Mouse (Mus musculus): Measurements from ENCODE around the gene Ccdc6. TPM values are rescaled to one million over a fixed set of nuclear protein-coding genes. Genes with fewer than 3 reads are reported as not detected.

Gene Ccdc6
- total and polyA plus RNA-seq, 3 experiments: 25.4 to 143 (median 42.0) TPM

- Histone ChIP-seq H3K27me3 (ENCODE audit: control insufficient read depth in 1 of 2, insufficient read depth in 2 of 2, low read length in 2 of 2) (no peaks in the 10 kb centered on the region), H3K9ac (ENCODE audit: control insufficient read depth, low read depth, low read length, poor library complexity, severe bottlenecking) (no peak overlapping the region), H3K36me3 (ENCODE audit: control insufficient read depth in 1 of 2, insufficient read depth in 2 of 2, low read length in 2 of 2) (peaks cover 0 to 7% of the 10 kb centered on the region in 2 experiments; a peak in 2 of 4 replicates), H3K4me1 (ENCODE audit: control insufficient read depth in 1 of 2, insufficient read depth in 2 of 2, low read length in 2 of 2) (peaks cover 0 to 3% of the 10 kb centered on the region in 2 experiments; a peak in 1 of 4 replicates), H3K27ac (ENCODE audit: control insufficient read depth, low read depth, low read length) (no peak overlapping the region), H3K9me3 (replicated peaks; ENCODE audit: insufficient read depth, low read length) (no peaks in the 10 kb centered on the region; the same call in 1 of the 2 replicates), H3K4me3 (ENCODE audit: control insufficient read depth in 1 of 2, insufficient read depth in 1 of 2, low read depth in 2 of 2, low read length in 2 of 2) (no peak overlapping the region), H3K79me2 (ENCODE audit: control insufficient read depth, insufficient read depth, low read length, poor library complexity) (no peaks in the 10 kb centered on the region)
- TF ChIP-seq RAD21 (IDR thresholded peaks at IDR 0.05; ENCODE audit: low read depth, low read length): no peak
- TF ChIP-seq HCFC1 (IDR thresholded peaks at IDR 0.05; ENCODE audit: low read depth, low read length): no peak
- no peak for TF ChIP-seq ETS1 (IDR thresholded peaks at IDR 0.05; ENCODE audit: low read depth, low read length)
- TF ChIP-seq SIN3A (IDR thresholded peaks at IDR 0.05; ENCODE audit: low read length): no peak
- TF ChIP-seq USF1 (IDR thresholded peaks at IDR 0.05; ENCODE audit: low read depth, low read length): no peak
- no peak for TF ChIP-seq POLR2A (IDR thresholded peaks at IDR 0.05; ENCODE audit: control insufficient read depth in 1 of 2, insufficient read depth in 1 of 2, low read depth in 1 of 2, low read length in 2 of 2, poor library complexity in 1 of 2)
- no peak for TF ChIP-seq KAT2A (conservative IDR thresholded peaks at IDR 0.05; ENCODE audit: low read depth, low read length)
- TF ChIP-seq MAFK (IDR thresholded peaks at IDR 0.05; ENCODE audit: borderline replicate concordance, low read depth, low read length): no peak
- TF ChIP-seq MEF2A (IDR thresholded peaks at IDR 0.05; ENCODE audit: extremely low read depth, insufficient replicate concordance, low read depth, low read length, poor library complexity, severe bottlenecking): no peak
- TF ChIP-seq ZMIZ1 (IDR thresholded peaks at IDR 0.05; ENCODE audit: low read depth, low read length): no peak
- no peak for TF ChIP-seq UBTF (IDR thresholded peaks at IDR 0.05; ENCODE audit: borderline replicate concordance, insufficient read depth, low read depth, low read length)
- no peak for TF ChIP-seq POLR2AphosphoS2 (IDR thresholded peaks at IDR 0.05; ENCODE audit: low read length)
- no peak for TF ChIP-seq MYB (IDR thresholded peaks at IDR 0.05; ENCODE audit: low read depth, low read length)
- DNase-seq (ENCODE audit: low read depth, low spot score): no peak
Measured at GRCm38 (mm10) chr10:70081564-70082175, 15.3 kb upstream of the Ccdc6 start.

GRCm38 (mm10) chr10:70083241-70083640 lies 13.7 kb upstream of the Ccdc6 start:
- no peak for DNase-seq (ENCODE audit: low read depth, low spot score)
- Histone ChIP-seq H3K27ac (ENCODE audit: control insufficient read depth, low read depth, low read length) (no peak overlapping the region), H3K9me3 (replicated peaks; ENCODE audit: insufficient read depth, low read length) (no peaks in the 10 kb centered on the region; the same call in 1 of the 2 replicates), H3K27me3 (ENCODE audit: control insufficient read depth in 1 of 2, insufficient read depth in 2 of 2, low read length in 2 of 2) (no peaks in the 10 kb centered on the region), H3K9ac (ENCODE audit: control insufficient read depth, low read depth, low read length, poor library complexity, severe bottlenecking) (no peak overlapping the region), H3K79me2 (ENCODE audit: control insufficient read depth, insufficient read depth, low read length, poor library complexity) (no peaks in the 10 kb centered on the region), H3K4me3 (ENCODE audit: control insufficient read depth in 1 of 2, insufficient read depth in 1 of 2, low read depth in 2 of 2, low read length in 2 of 2) (no peak overlapping the region), H3K36me3 (ENCODE audit: control insufficient read depth in 1 of 2, insufficient read depth in 2 of 2, low read length in 2 of 2) (peaks cover 0 to 2% of the 10 kb centered on the region in 2 experiments; a peak in 2 of 4 replicates), H3K4me1 (ENCODE audit: control insufficient read depth in 1 of 2, insufficient read depth in 2 of 2, low read length in 2 of 2) (peaks cover 0 to 3% of the 10 kb centered on the region in 2 experiments; a peak in 1 of 4 replicates)
- TF ChIP-seq TAL1 (IDR thresholded peaks at IDR 0.05; ENCODE audit: low read length) (no peak), RCOR1 (IDR thresholded peaks at IDR 0.05; ENCODE audit: low read depth, low read length) (no peak), ETS1 (IDR thresholded peaks at IDR 0.05; ENCODE audit: low read depth, low read length) (no peak)
